Mouse (Mus musculus): ENCODE results near the gene Mthfr.

Gene Mthfr

DNA sequence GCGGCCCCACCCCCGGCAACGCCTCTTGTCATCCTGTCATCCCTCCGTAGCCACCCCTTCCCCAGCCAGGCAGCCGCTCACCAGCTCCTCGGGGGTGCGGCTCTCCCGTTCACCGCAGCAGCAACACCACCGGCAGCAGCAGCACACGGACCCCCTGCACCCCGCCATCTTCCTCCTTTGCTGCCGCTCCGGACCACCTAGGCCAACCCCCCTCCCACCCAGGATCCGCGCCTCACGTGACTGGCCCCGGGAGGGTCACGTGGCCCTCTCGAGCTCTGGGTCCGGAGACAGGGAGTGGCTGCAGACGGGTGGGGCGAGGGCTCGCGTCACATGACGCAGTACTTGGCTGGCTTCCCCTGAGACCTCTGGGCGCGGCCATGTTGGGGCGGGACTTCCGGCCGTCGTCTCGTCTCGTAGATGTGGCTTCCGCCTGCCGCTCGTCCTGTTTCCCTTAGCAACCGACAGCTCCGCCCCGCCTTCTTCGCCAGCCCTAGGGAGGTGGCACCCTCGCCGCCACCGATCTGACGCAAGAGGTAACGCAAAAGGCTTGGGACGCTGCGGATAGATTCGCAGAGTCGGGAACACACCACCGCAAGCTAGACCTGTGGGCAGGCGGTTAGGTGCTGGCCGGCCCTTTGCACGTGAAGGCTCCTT, at the start of gene Mthfr, which contains the start of gene Clcn6:
Gene Mthfr, plus strand, starts transcription at position 478 of the 654 bp plus-strand sequence.
Gene Clcn6, minus strand, starts transcription at position 222 of the 654 bp plus-strand sequence.
- peak; percentile 100 for DNase-seq

- DNase-seq = no peak
Observed at GRCm38 (mm10) chr4:147993571-147994095, 45.2 kb upstream of the Mthfr start.

- DNase-seq = no peak
Observed at GRCm38 (mm10) chr4:147995311-147995710, 43.6 kb upstream of the Mthfr start.

DNA sequence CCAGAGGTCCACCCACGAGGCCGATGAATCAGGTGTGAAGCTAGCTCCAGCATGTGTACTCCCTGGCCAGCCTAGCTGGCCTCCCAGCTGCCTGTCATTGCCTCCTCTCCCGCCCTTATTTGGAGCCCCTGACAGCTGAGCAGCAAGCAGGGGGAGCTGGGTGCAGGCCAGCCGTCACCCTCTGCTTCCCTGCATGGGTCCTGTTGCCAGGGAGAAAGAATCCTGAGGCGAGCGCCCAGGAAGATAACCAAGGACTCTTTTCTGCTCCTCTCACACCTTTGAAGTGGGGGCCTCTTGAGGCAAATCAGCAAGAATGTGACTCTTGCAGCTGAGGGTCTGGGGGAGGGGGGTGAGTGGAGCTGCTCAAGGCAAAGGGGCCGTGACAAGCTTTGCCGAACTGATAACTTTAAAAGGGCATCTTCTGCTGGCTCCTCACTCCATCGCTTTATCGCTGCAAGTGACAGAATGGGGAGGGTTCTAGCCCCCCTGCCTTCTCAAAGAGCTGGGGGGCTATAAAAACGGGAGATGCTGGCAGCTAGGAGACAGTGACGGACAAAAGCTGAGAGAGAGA, 38.6 kb upstream of the Mthfr start, which contains the start of gene Nppa:
Gene Nppa, plus strand, starts transcription at position 521 of the 571 bp plus-strand sequence.
- no peak for DNase-seq

DNA sequence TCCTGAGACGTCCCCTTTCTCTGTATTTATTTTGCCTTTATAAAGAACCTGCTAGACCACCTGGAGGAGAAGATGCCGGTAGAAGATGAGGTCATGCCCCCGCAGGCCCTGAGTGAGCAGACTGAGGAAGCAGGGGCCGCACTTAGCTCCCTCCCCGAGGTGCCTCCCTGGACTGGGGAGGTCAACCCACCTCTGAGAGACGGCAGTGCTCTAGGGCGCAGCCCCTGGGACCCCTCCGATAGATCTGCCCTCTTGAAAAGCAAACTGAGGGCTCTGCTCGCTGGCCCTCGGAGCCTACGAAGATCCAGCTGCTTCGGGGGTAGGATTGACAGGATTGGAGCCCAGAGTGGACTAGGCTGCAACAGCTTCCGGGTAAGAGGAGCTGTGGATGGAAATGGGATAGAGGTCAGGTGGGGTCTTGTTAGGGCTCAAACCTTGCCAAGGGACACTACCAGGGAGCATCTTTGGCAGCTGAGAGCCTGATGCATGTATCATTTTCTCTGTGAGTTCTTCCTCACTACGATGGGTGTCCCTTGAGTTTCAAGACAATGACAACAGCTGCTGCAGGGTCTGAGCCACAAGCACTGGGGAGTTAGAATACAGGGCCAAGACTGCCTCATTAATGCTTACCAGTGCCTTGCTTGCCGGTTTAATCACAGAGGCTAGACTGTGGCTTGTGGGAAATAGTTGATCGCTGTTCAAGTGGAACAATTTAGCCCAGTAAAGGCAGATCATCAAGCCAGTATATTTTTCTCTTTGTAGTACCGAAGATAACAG, 37.7 kb upstream of the Mthfr start:
- DNase-seq = no peak

- no peak for DNase-seq
Observed at GRCm38 (mm10) chr4:148001866-148002265, 37.0 kb upstream of the Mthfr start.

DNA sequence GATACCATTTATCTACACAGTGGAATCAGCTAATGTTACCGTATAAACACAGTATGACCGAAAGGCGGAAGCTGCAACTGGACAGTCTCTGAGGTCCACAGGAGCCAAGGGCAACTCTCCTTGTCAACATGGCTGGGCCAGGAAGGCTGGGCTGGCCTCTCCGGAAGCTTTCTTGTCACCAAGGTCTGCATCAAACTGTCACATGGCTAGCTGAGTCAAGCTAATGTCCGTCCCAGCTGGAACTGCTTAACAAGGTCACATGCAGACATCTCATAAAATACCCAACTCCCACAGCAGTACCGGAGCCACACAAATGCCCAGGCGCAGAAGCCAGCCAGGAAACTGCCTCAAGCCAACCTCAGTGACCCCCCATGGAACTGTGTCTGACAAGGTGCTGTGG, 34.5 kb upstream of the Mthfr start:
- no peak for DNase-seq

GRCm38 (mm10) chr4:148008412-148008811, 30.5 kb upstream of the Mthfr start:
- DNase-seq = peak; percentile 33 to 37

GRCm38 (mm10) chr4:148009641-148010040, 29.2 kb upstream of the Mthfr start:
- no peak for DNase-seq

- DNase-seq = no peak
Observed at GRCm38 (mm10) chr4:148011332-148011731, 27.5 kb upstream of the Mthfr start.

DNA sequence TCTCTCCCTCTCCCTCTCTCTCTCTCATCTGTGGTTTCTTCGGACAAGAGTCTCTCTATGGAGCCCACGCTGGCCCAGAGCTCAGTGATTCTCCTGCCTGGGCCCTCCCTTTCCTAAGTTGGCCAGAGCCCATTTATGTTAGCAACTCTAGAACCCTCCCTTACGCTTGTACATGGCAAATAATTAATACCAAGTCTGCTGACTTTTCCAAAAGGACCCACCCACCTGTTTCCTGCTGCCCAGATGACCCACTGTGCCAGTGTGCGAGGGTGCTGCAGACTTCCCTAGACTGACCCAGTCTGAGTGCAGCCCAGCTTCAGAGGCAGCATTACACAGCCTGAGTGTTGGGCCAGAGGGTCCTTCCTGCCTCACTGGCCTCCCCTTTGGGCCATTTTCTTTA, 26.7 kb upstream of the Mthfr start:
- DNase-seq = no peak

GRCm38 (mm10) chr4:148015418-148015817, 23.5 kb upstream of the Mthfr start:
- DNase-seq = no peak

GRCm38 (mm10) chr4:148016981-148017380, 21.9 kb upstream of the Mthfr start:
- DNase-seq = no peak

GRCm38 (mm10) chr4:148018410-148018809, 20.5 kb upstream of the Mthfr start:
- DNase-seq = no peak

DNA sequence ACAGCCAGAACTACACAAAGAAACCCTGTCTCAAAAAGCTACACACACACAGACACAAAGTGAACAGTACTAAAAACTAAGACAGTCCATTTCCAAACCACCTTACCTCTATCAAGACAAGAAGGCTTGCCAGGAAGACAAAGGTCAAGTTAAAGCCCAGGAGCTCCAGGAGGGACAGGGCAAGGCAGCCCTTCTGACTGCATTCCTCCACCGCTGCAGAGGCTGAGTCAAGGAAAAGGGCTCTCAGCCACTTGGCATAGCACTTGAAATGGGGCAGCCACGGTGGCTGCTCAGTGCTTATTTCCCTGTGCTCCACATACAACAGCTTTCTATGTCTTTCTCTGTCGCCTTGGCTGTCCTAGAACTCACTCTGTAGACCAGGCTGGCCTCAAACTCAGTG, 14.9 kb upstream of the Mthfr start:
- no peak for DNase-seq

DNA sequence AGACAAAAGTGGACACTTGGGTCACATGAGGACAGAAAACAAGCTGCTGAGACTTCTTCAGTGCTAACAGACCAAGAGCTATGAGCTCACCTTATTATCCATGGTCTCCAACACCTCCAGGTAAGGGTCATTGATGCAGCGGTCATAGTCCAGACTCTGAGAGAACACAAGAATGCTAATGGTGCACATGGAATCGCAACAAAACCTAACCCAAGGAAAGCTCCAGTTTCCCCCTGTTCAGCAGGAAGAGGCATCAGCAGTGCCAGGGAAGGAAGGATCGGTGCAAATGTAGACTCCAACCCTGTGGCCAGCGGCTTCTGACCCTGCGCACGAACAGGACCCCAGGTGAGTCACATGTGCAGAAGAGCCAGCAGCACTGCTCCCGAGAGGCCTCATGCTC, 9.6 kb upstream of the Mthfr start:
- no peak for DNase-seq

DNA sequence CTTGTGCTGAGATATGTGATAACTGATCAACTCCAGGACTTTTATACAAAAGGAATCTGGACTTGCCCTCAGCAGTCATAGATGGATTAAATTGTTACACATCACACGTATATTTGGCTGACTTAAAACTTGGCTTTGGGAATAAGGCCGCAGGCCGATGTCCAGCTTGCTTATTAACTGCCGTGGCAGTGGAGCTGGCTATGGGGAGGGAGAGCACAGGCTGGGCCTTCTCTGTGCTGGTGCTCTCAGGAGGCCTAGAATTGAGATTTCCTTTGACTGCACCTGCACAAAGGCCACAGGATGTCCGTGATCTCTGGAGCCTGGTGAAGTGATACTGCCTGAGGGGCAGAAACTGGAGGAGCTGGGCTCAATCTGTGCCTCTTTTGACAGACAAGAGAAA, 8.4 kb upstream of the Mthfr start:
- no peak for DNase-seq

DNA sequence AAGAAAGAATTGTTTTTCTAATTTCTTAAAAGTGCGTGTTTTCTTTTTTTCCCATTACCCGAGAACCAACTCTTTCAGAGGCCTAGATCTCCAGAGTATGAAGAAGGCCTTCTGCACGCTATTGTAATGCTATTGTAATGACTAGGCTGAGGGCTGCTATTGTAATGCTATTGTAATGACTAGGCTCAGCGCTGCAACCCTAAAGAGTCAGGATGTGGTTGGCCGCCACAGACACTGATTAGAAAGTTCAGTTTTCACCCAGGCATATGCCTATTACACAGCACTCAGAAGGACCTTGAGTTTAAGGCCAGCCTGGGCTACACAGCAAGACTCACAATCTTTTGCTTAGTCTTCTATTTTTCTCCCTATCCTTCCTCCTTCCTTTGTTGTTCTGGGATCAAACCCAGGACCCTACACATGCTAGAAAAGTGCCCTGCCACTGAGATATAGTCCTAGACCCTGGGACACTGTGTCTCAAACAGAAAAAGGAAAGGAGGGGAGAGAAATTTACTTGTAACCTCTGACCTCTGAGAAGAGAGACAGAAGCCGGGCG, 4.9 kb upstream of the Mthfr start:
- no peak for DNase-seq

DNA sequence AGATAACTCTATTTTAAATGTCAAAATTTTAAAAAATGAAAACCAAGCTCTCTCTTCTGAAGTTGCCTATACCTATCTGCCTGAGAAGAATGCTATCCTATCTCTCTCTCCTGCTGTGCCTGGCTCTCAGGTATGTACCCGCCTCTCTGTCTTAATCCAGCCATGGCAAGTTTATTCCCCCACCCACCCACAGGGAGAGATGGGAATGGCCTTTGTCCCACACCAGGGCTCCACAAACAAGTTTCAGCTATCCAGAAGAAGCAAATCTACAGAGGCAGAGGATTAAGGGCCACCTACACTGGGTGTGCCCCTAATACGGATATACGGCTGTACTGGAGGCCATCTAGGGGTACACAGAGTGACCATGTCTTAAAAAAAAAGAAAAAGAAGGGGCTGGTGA, 3.4 kb upstream of the Mthfr start:
- no peak for DNase-seq

- DNase-seq = no peak
Observed at GRCm38 (mm10) chr4:148038079-148038599, 738 bp upstream of the Mthfr start.

DNA sequence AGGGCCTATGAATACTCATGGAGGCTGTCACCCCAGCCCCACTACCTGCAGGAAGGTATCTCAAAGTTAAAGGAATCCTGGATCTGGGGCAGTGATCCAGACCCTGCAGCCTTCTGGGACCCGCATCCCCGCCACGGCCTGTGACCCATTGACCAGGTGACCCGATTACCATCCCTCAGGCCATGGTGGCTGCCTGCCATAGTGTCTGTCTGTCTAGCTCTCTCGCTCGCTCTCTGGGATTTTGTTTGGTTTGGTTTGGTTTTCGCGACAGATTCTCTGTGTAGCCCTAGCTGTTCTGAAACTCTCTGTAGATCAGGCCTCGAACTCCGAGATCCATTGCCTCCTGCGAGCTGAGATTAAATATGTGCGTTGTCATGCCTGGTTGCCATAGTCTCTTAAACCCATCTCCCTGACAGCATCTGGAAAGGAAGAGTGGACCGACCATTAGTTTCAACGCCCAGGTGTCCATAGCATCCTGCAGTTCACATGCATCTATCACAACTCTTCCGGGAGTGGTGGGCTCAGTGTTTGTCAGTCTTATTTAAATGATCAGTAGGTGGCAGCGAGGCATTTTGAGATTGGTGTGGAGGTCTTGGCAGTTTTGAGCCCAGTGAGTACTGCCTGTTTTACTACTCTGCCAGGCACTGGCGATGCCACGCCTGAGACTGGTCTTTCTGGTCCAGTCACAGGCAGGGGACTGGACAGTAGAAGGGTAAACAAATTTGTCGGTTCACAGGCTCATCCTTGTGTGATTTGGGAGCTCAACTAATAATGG, 564 bp downstream of the Mthfr start:
- no peak for DNase-seq
